Mouse (Mus musculus) bone marrow, adult 2 months (tissue): ENCODE measurements around the gene Llph.

Experiments used
- CTCF ChIP-seq: fragments of 200-500 bp; IDR thresholded peaks from 2 replicates; pipeline ENCODE4 v1.5.1; 2011; ENCODE audit warnings: low read length, control low read depth; ENCODE audit not compliant: control insufficient read depth, insufficient read depth
- POLR2A ChIP-seq: fragments of 200-500 bp; IDR thresholded peaks from 2 replicates; pipeline ENCODE4 v1.6.1; 2011; ENCODE audit warnings: low read depth, mild to moderate bottlenecking, control low read depth, low read length, borderline replicate concordance; ENCODE audit not compliant: control insufficient read depth

GRCm38 (mm10) chr10:120201131-120201921 lies 25.5 kb upstream of the Llph start, which contains the start of gene Tmbim4:
- TF ChIP-seq POLR2A = peak; percentile 78; the same call in 1 of the 2 replicates
- no peak for TF ChIP-seq CTCF
